Mouse (Mus musculus): ENCODE measurements at regions not wholly inside any gene's neighbourhood (a gene's known extent, or its start where the extent isn't known, plus 50 kb on each side); places are given as distances from the start of the nearest gene placed in this dataset.

GRCm38 (mm10) chr6:5553703-5554394 is 57.7 kb upstream of the Pdk4 start:
- 77% methylated on average over 4 of the region's 4 CpGs for WGBS

GRCm38 (mm10) chr6:5550067-5550466 is 54.0 kb upstream of the Pdk4 start:
- H3K9me3 ChIP-seq: no peaks in the 10 kb centered on the region
- no peaks in the 10 kb centered on the region for H3K36me3 ChIP-seq
- H3K4me1 ChIP-seq: no peaks in the 10 kb centered on the region
- ATAC-seq (ENCODE audit: low FRiP score, low read depth): no peak
- WGBS: 80% methylated on average over 1 of the region's 1 CpGs
- no peak overlapping the region for H3K9ac ChIP-seq
- H3K27me3 ChIP-seq (replicated peaks): no peaks in the 10 kb centered on the region
- no peak overlapping the region for H3K27ac ChIP-seq
- H3K4me3 ChIP-seq: no peak overlapping the region
- no peak overlapping the region for H3K4me2 ChIP-seq (replicated peaks)

More at GRCm38 (mm10) chr6:5553703-5554394, 57.7 kb upstream of the Pdk4 start:
- no peaks in the 10 kb centered on the region for H3K9me3 ChIP-seq
- no peak for ATAC-seq (ENCODE audit: low FRiP score, low read depth)
- no peak overlapping the region for H3K27ac ChIP-seq
- no peaks in the 10 kb centered on the region for H3K36me3 ChIP-seq
- H3K4me1 ChIP-seq: no peaks in the 10 kb centered on the region
- no peak overlapping the region for H3K4me2 ChIP-seq (replicated peaks)
- H3K27me3 ChIP-seq (replicated peaks): no peaks in the 10 kb centered on the region
- no peak overlapping the region for H3K9ac ChIP-seq
- no peak overlapping the region for H3K4me3 ChIP-seq

Data from neural tube, embryonic 12.5 days (tissue).